In genomic region chr7:142169836-142170235, GRCm38 (mm10) we compare ENCODE assay signal across 12 mouse cellular contexts. TPM values are rescaled to one million over a fixed set of nuclear protein-coding genes. Genes with fewer than 3 reads are reported as not detected.
DNase-seq lines count a peak whose midpoint lies in the region; ATAC-seq and TF ChIP-seq lines count a peak whose summit lies in the region.
"Had no signal": no experiment of that assay in that cellular context is flagged by ENCODE, and none has a peak within 500 bp of the region (broad histone marks: within the 10 kb centered on the region; RNA-seq: fewer than 3 reads in every experiment).

No protein-coding gene starts in this region.

- H3K4me3 ChIP-seq in kidney, adult 2 months (ENCODE audit: insufficient read depth, low read depth, low read length): no peak overlapping the region

- ATAC-seq in erythroblast, adult 5-6 weeks (replicated peaks; ENCODE audit: low FRiP score, poor library complexity, severe bottlenecking): peak; percentile 68; the same call in 1 of the 2 replicates

- H3K4me1 ChIP-seq in kidney, adult 2 months (ENCODE audit: control insufficient read depth, insufficient read depth, low read length): no peaks in the 10 kb centered on the region

- no peak overlapping the region for H3K27ac ChIP-seq in kidney, adult 2 months (ENCODE audit: insufficient read depth, low read depth, low read length)

- 53% methylated on average over 3 of the region's 3 CpGs for WGBS in kidney, adult 2 months

- no peaks in the 10 kb centered on the region for H3K36me3 ChIP-seq in kidney, adult 2 months (ENCODE audit: control insufficient read depth, insufficient read depth, low read length)

- no peaks in the 10 kb centered on the region for H3K27me3 ChIP-seq in kidney, adult 2 months (replicated peaks; ENCODE audit: control insufficient read depth, insufficient read depth, low read length)

- DNase-seq in kidney, adult 2 months: no peak
- no peak for DNase-seq in kidney, adult 18-20 months
- peak; percentile 49 for DNase-seq in A20 (ENCODE audit: low read depth, low spot score)
- DNase-seq in MN1 (ENCODE audit: low spot score): peak; percentile 58
- DNase-seq in heart, adult 9 months (ENCODE audit: low spot score in 2 of 2): no peak
- no peak for DNase-seq in right cerebral cortex, postnatal 25 days
- DNase-seq in adrenal gland, postnatal 4 days (ENCODE audit: low spot score in 2 of 2): no peak
- DNase-seq: gastrocnemius, postnatal 36 days; kidney, postnatal 10 days; right cerebral cortex, adult 18-20 months had no signal

- TF ChIP-seq CTCF in kidney, adult 2 months (conservative IDR thresholded peaks at IDR 0.05; ENCODE audit: insufficient read depth, insufficient read length, low read depth, low read length): 0 out of 2 replicates have a peak, but pooled peaks have one; percentile 6

- no peak for TF ChIP-seq POLR2A in kidney, adult 2 months (IDR thresholded peaks at IDR 0.05; ENCODE audit: low read depth, low read length)

RNA-seq across cellular contexts. Expression of gene Gm4553, which starts 4.3 kb away (rescaled TPM):
- polyA plus RNA-seq in kidney, adult 2 months (2012; rRNA removed): not detected in 2 replicates
- total RNA-seq in erythroblast, adult 5-6 weeks (2015; ENCODE audit: low replicate concordance): not detected in 2 replicates
- not detected in 2 replicates for total RNA-seq in erythroblast, adult 5-6 weeks (2017; ENCODE audit: low replicate concordance)
- total RNA-seq in adrenal gland, postnatal 4 days (2021): not detected
- total RNA-seq: gastrocnemius, postnatal 36 days had no signal
- polyA plus RNA-seq: liver, embryonic 16.5 days had no signal

RNA-seq across cellular contexts. Expression of gene Krtap5-2, which starts 6.0 kb away (rescaled TPM):
- polyA plus RNA-seq in kidney, adult 2 months (2012; rRNA removed): not detected in 2 replicates
- total RNA-seq in erythroblast, adult 5-6 weeks (2015; ENCODE audit: low replicate concordance): not detected in 2 replicates
- not detected in 2 replicates for total RNA-seq in erythroblast, adult 5-6 weeks (2017; ENCODE audit: low replicate concordance)
- not detected for total RNA-seq in adrenal gland, postnatal 4 days (2021)
- total RNA-seq: gastrocnemius, postnatal 36 days had no signal
- polyA plus RNA-seq: liver, embryonic 16.5 days had no signal

RNA-seq across cellular contexts. Expression of gene Gm29735, which starts 12.9 kb away (rescaled TPM):
- polyA plus RNA-seq in kidney, adult 2 months (2012; rRNA removed): not detected in 2 replicates
- total RNA-seq in erythroblast, adult 5-6 weeks (2015; ENCODE audit: low replicate concordance): not detected in 2 replicates
- not detected in 2 replicates for total RNA-seq in erythroblast, adult 5-6 weeks (2017; ENCODE audit: low replicate concordance)
- total RNA-seq in adrenal gland, postnatal 4 days (2021): not detected
- total RNA-seq: gastrocnemius, postnatal 36 days had no signal
- polyA plus RNA-seq: liver, embryonic 16.5 days had no signal

RNA-seq across cellular contexts. Expression of gene Gm10153, which starts 20.4 kb away (rescaled TPM):
- not detected in 2 replicates for polyA plus RNA-seq in kidney, adult 2 months (2012; rRNA removed)
- not detected in 2 replicates for total RNA-seq in erythroblast, adult 5-6 weeks (2015; ENCODE audit: low replicate concordance)
- total RNA-seq in erythroblast, adult 5-6 weeks (2017; ENCODE audit: low replicate concordance): not detected in 2 replicates
- total RNA-seq in adrenal gland, postnatal 4 days (2021): not detected
- total RNA-seq: gastrocnemius, postnatal 36 days had no signal
- polyA plus RNA-seq: liver, embryonic 16.5 days had no signal

RNA-seq across cellular contexts. Expression of gene Gm45337, which starts 25.4 kb away (rescaled TPM):
- polyA plus RNA-seq in kidney, adult 2 months (2012; rRNA removed): not detected in 2 replicates
- total RNA-seq in erythroblast, adult 5-6 weeks (2015; ENCODE audit: low replicate concordance): not detected in 2 replicates
- not detected in 2 replicates for total RNA-seq in erythroblast, adult 5-6 weeks (2017; ENCODE audit: low replicate concordance)
- not detected for total RNA-seq in adrenal gland, postnatal 4 days (2021)
- total RNA-seq: gastrocnemius, postnatal 36 days had no signal
- polyA plus RNA-seq: liver, embryonic 16.5 days had no signal

Comparison
In these comparisons a context has a peak if more than half of its experiments do, and no peak if none do; other contexts are left out.
1. DNase-seq: peak in A20 (single experiment) and MN1 (single experiment); none in kidney, adult 2 months (single experiment), kidney, adult 18-20 months (single experiment), heart, adult 9 months (0 of 2), right cerebral cortex, postnatal 25 days (single experiment) and adrenal gland, postnatal 4 days (0 of 2).